Mouse (Mus musculus) neural tube, embryonic 11.5 days (tissue): ENCODE results near the gene Pofut1. TPM values are rescaled to one million over a fixed set of nuclear protein-coding genes. Genes with fewer than 3 reads are reported as not detected.
"Not testable (repeated sequence)": the region's sequence is repeated elsewhere in the genome, so short reads cannot be mapped to it uniquely, and the experiment has no call there.

Experiments
- ATAC-seq: fragments of 200-750 bp; cut with Nextera tagmentation; 2 replicates; pipeline ENCODE4 v1.8.0; 2017; ENCODE audit warnings: moderate number of reproducible peaks, mild to moderate bottlenecking, moderate TSS enrichment, moderate library complexity; ENCODE audit not compliant: insufficient read depth, low FRiP score, low TSS enrichment
- DNase-seq: peaks from one replicate; pipeline ENCODE4 v3.0.0-alpha.2; 2015; ENCODE audit warnings: low spot score
- H3K27ac ChIP-seq: fragments of 300-500 bp; sonication (generic); 2 replicates; pipeline ENCODE4 v1.5.1; 2014; ENCODE audit warnings: low read depth, mild to moderate bottlenecking, low read length
- H3K27me3 ChIP-seq: fragments of 300-500 bp; sonication (generic); 2 replicates; pipeline ENCODE4 v1.6.1; 2014; ENCODE audit warnings: mild to moderate bottlenecking, low read length, mixed read lengths; ENCODE audit not compliant: control insufficient read depth, insufficient read depth
- H3K36me3 ChIP-seq: fragments of 300-500 bp; sonication (generic); 2 replicates; pipeline ENCODE4 v1.6.1; 2014; ENCODE audit warnings: mild to moderate bottlenecking, low read length, moderate library complexity, mixed read lengths; ENCODE audit not compliant: control insufficient read depth, insufficient read depth
- H3K4me1 ChIP-seq: fragments of 300-500 bp; sonication (generic); 2 replicates; pipeline ENCODE4 v1.6.1; 2014; ENCODE audit warnings: low read length, mixed read lengths; ENCODE audit not compliant: control insufficient read depth, insufficient read depth
- H3K4me2 ChIP-seq: fragments of 300-500 bp; sonication (generic); 2 replicates; pipeline ENCODE4 v1.6.1; 2014; ENCODE audit warnings: low read depth, mild to moderate bottlenecking, moderate library complexity
- H3K4me3 ChIP-seq: fragments of 300-500 bp; sonication (generic); 2 replicates; pipeline ENCODE4 v1.5.1; 2014; ENCODE audit warnings: low read depth, low read length
- H3K9ac ChIP-seq: fragments of 300-500 bp; sonication (generic); 2 replicates; pipeline ENCODE4 v1.6.1; 2014; ENCODE audit warnings: mild to moderate bottlenecking, low read length
- H3K9me3 ChIP-seq: fragments of 300-500 bp; sonication (generic); 2 replicates; pipeline ENCODE4 v1.6.1; 2016; ENCODE audit warnings: low read length; ENCODE audit not compliant: control insufficient read depth
- WGBS: fragments of 180-500 bp; shearing (Covaris S2); extraction: QIAGEN DNeasy Blood & Tissue Kit; methylation state at CpG from one replicate; pipeline ENCODE4 v1.1.7; 2014; 5-methylcytosine and 5-hydroxymethylcytosine counted together
- polyA plus RNA-seq: library from polyadenylated mRNA; unstranded; fragments of >200 nt; fragmentation: Nextera tagmentation; extraction: Ambion mirVana; gene quantifications from 2 replicates; pipeline ENCODE4 v1.2.1, GENCODE M21; 2014

Gene Pofut1
- polyA plus RNA-seq, 1 experiment from 2014 or later = 5.4 TPM

DNA sequence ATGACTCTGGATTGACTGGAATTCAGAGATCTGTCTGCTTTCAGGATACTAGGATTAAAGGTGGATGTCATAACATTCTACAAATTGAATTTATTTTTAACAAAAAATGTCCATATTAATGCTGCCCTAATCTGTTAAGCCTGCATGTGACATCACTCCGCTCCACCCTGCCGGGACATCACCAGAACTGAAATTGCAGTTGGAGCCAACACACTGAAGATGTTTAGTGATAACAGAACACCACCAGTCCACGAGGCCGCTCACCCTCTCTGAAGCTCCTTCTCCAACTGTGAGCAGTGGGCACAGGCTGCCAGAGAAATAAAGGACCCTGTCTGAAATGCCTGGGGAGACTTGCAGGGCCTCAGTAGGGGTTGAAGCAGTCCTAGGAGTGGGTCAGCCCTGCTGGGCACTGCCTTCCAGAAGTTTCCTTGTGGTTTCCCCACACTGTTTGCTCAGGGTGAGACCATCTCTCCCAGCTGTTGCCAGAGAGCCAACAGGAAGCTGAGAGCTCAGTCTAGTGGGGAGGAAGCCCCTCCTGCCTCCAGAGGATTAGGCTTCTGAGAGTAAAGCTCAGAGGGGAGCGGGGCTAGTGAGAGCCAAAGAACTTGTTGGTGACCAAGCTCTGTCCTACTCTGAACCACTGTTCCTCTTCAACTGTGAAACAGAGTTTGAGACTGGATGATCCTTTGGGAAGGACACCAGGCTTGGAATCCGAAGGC is 33.0 kb downstream of the Pofut1 start:
- H3K4me1 ChIP-seq, ATAC-seq, DNase-seq, H3K9me3 ChIP-seq, H3K4me2 ChIP-seq, H3K27me3 ChIP-seq, H3K9ac ChIP-seq, H3K27ac ChIP-seq, H3K4me3 ChIP-seq, H3K36me3 ChIP-seq: not testable (repeated sequence)
- WGBS = 85% methylated on average over 6 of the region's 6 CpGs

DNA sequence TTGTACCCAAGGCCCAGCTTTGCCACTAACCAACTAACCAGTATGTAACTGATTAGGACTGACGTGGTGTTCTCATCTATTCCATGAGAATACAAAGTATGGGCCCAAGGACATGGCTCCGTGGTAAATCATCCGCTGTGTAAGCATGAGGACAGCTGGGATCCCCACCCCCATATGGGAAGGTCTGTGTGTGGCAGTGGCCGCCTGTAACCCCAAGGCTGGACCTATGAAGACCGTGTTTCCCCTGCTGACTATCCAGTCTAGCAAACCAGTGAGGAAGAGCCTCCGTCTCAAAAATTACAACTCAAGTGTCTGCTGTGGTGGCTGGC is 33.5 kb downstream of the Pofut1 start:
- WGBS = 77% methylated on average over 6 of the region's 6 CpGs
- H3K4me1 ChIP-seq = no peaks in the 10 kb centered on the region

DNA sequence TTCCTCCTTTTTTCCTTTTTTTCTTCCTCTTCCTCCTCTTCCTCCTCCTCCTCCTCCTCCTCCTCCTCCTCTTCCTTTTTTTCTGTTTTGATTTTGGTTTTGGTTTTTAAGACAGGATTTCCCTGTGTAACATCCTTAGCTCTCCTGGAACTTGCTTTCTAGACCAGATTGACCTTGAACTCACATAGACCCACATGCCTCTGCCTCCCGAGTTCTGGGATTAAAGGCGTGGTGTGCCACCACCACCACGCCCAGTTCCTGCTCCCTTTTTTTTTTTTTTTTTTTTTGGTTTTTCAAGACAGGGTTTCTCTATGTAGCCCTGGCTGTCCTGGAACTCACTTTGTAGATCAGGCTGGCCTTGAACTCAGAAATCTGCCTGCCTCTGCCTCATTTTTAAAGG is 34.2 kb downstream of the Pofut1 start:
- WGBS = 92% methylated on average over 3 of the region's 3 CpGs
- H3K4me3 ChIP-seq, H3K9me3 ChIP-seq, H3K27me3 ChIP-seq, H3K36me3 ChIP-seq, H3K27ac ChIP-seq, H3K9ac ChIP-seq, H3K4me1 ChIP-seq, DNase-seq, H3K4me2 ChIP-seq, ATAC-seq: not testable (repeated sequence)

More for the DNA sequence above, 33.5 kb downstream of the Pofut1 start:
- no peak for ATAC-seq
- Histone ChIP-seq H3K4me3 (no peak overlapping the region), H3K4me2 (no peak overlapping the region), H3K27me3 (no peaks in the 10 kb centered on the region), H3K36me3 (no peaks in the 10 kb centered on the region), H3K27ac (no peak overlapping the region), H3K9me3 (no peaks in the 10 kb centered on the region), H3K9ac (no peak overlapping the region)
- no peak for DNase-seq

DNA sequence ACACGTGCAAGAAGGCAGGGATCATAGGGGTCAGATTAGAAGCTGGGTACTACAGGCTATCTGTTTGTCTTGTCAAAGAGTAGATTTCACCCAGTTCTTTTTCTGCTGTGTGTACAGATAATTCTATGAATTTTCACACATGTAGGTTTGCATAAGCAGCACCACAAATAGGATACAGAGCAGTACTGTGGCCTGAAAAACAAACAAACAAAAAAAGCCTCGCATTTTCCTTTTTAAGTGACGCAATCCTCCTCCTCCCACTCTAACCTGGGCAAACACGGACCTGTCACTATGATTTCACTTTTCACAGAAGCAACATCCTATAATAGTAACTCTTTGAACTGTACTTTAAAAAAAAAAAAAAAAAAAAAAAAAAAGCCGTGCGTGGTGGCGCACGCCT is 35.1 kb downstream of the Pofut1 start:
- no peak overlapping the region for H3K27ac ChIP-seq
- no peaks in the 10 kb centered on the region for H3K36me3 ChIP-seq
- 90% methylated on average over 8 of the region's 8 CpGs for WGBS
- H3K9me3 ChIP-seq = no peaks in the 10 kb centered on the region
- H3K4me1 ChIP-seq = no peaks in the 10 kb centered on the region
- H3K4me2 ChIP-seq = no peak overlapping the region
- ATAC-seq = no peak
- H3K9ac ChIP-seq = no peak overlapping the region
- no peak overlapping the region for H3K4me3 ChIP-seq
- H3K27me3 ChIP-seq = no peaks in the 10 kb centered on the region
- no peak for DNase-seq

DNA sequence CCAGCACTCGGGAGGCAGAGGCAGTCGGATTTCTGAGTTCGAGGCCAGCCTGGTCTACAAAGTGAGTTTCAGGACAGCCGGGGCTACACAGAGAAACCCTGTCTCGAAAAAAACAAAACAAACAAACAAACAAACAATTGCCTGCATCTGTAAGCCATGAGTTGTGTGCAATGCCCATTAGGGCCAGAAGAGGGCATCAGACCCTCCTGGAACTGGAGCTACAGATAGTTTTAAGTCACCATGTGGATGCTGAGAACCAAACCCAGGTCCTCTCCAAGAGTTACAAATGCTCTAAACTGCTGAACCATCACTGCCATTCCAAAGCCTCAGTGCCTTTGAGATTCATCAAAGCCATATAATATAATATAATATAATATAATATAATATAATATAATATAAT is 35.5 kb downstream of the Pofut1 start:
- H3K27me3 ChIP-seq, H3K4me3 ChIP-seq, H3K36me3 ChIP-seq, DNase-seq, H3K4me2 ChIP-seq, H3K27ac ChIP-seq, ATAC-seq, H3K9me3 ChIP-seq, H3K9ac ChIP-seq, H3K4me1 ChIP-seq: not testable (repeated sequence)
- WGBS = 93% methylated on average over 5 of the region's 5 CpGs

DNA sequence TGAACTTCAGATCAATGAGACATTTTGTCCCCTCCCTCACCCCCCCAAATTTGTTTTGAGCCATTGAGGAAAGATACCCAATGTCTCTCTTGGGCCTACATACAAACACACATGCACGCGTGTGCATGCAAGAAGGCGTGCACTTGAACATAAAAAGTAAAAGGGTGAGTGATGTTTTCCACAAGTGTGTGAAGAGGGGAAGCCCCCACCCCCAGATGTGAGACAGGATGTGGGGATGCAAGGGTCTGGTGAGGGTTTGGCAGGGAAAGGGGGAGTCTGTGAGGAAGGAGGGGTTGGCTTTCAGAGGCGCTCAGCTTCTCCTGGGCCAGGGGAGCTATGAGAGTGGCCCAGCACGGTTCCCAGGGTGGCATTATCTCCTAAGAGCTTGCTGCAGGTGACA is 37.0 kb downstream of the Pofut1 start:
- ATAC-seq (no peak), DNase-seq (no peak)
- Histone ChIP-seq H3K27ac (no peak overlapping the region), H3K36me3 (no peaks in the 10 kb centered on the region), H3K9ac (no peak overlapping the region), H3K4me2 (no peak overlapping the region), H3K4me1 (no peaks in the 10 kb centered on the region), H3K9me3 (no peaks in the 10 kb centered on the region), H3K4me3 (no peak overlapping the region), H3K27me3 (no peaks in the 10 kb centered on the region)
- WGBS = 91% methylated on average over 5 of the region's 5 CpGs

DNA sequence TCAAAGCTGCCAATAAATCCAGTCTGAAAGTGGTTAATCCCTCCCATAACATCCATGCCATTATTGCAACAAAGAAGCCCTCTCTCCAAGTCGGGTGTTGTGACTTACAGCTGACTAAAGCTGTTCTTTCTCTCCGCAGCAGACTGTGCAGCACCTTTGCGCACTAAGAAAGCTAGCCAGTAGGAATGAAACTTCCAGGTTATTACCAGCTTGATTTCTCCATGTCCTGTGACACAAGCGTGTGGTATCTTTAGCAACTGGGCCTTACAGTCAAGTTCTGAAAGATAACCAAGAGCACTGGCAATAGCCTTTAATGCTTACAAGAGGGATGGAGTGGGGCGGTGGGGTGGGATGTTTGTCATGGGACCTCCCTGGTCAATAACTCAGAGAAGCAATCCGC is 42.6 kb downstream of the Pofut1 start:
- no peak overlapping the region for H3K4me2 ChIP-seq
- H3K27me3 ChIP-seq = no peaks in the 10 kb centered on the region
- DNase-seq = no peak
- H3K4me3 ChIP-seq = no peak overlapping the region
- no peak overlapping the region for H3K9ac ChIP-seq
- 89% methylated on average over 6 of the region's 6 CpGs for WGBS
- ATAC-seq = no peak
- no peaks in the 10 kb centered on the region for H3K36me3 ChIP-seq
- no peaks in the 10 kb centered on the region for H3K4me1 ChIP-seq
- no peak overlapping the region for H3K27ac ChIP-seq
- H3K9me3 ChIP-seq = no peaks in the 10 kb centered on the region

DNA sequence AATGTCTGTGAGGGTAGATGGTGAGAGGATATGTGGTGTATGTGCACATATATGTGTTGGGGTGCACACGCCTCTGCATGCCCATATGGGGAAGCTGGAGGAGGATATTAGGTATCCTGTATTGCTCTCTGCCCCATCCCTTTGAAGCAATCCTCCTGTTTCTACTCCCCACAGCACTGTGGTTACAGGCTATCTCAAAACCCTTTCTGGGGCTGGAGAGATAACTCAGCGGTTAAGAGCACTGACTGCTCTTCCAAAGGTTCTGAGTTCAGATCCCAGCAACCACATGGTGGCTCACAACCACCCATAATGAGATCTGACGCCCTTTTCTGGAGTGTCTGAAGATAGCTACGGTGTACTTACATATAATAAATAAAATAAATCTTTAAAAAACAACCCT is 45.2 kb downstream of the Pofut1 start:
- Histone ChIP-seq H3K36me3 (no peaks in the 10 kb centered on the region), H3K4me2 (no peak overlapping the region), H3K4me3 (no peak overlapping the region), H3K27ac (no peak overlapping the region), H3K27me3 (no peaks in the 10 kb centered on the region), H3K4me1 (no peaks in the 10 kb centered on the region), H3K9ac (no peak overlapping the region), H3K9me3 (no peaks in the 10 kb centered on the region)
- DNase-seq (no peak), ATAC-seq (no peak)
- 86% methylated on average over 4 of the region's 4 CpGs for WGBS

DNA sequence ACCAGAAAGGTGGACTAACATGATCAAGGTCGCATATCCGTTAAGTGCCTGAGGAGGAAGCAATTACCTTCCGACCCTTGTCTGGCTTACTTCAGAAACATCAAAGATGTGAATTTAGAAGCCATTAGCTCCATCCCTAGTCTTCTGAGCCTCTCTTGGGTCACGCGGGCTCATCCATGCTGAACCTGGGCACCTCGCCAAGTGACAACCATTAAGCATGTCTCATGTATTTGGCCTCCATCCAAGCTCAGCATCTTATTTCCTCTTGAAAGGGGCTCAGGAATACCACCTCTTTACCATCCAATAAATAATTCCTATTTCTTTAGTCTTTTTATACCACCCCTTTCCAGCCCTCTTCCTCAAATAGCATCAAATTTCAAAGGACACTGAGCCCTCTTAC is 46.5 kb downstream of the Pofut1 start:
- WGBS = 65% methylated on average over 6 of the region's 6 CpGs
- Histone ChIP-seq H3K9ac (no peak overlapping the region), H3K4me3 (no peak overlapping the region)

More for the DNA sequence above, 46.5 kb downstream of the Pofut1 start:
- ATAC-seq (no peak), DNase-seq (peak; percentile 33)
- no peaks in the 10 kb centered on the region for H3K9me3 ChIP-seq
- no peak overlapping the region for H3K27ac ChIP-seq
- no peaks in the 10 kb centered on the region for H3K27me3 ChIP-seq
- H3K4me1 ChIP-seq = peaks cover 4% of the 10 kb centered on the region; the same call in 1 of the 2 replicates
- no peak overlapping the region for H3K4me2 ChIP-seq
- no peaks in the 10 kb centered on the region for H3K36me3 ChIP-seq
